ENCODE assay signal across 19 mouse cellular contexts in genomic region chr1:71919891-71920290, GRCm38 (mm10).
A peak's percentile ranks its signal among the peaks of the same experiment; 100 is the strongest.
DNase-seq lines count a peak whose midpoint lies in the region.
"Had no signal": no experiment of that assay in that cellular context is flagged by ENCODE, and none has a peak within 500 bp of the region (broad histone marks: within the 10 kb centered on the region; RNA-seq: fewer than 3 reads in every experiment).

No protein-coding gene starts in this region.

- H3K27me3 ChIP-seq in limb, embryonic 10.5 days (ENCODE audit: low read depth, poor library complexity, severe bottlenecking) = no peaks in the 10 kb centered on the region
- H3K27me3 ChIP-seq: embryonic facial prominence, embryonic 13.5 days; embryonic facial prominence, embryonic 15.5 days; forebrain, embryonic 13.5 days; forebrain, embryonic 15.5 days had no signal

- intact Hi-C loops in gastrocnemius, postnatal 14 days (cut with DNase I; ENCODE audit: low total_unique reads) = no loop called here

- no peak overlapping the region for H3K27ac ChIP-seq in limb, embryonic 10.5 days
- H3K27ac ChIP-seq: embryonic facial prominence, embryonic 13.5 days; embryonic facial prominence, embryonic 15.5 days; forebrain, embryonic 13.5 days; forebrain, embryonic 15.5 days had no signal

- H3K4me1 ChIP-seq in limb, embryonic 10.5 days = no peaks in the 10 kb centered on the region
- H3K4me1 ChIP-seq: embryonic facial prominence, embryonic 13.5 days; embryonic facial prominence, embryonic 15.5 days; forebrain, embryonic 13.5 days; forebrain, embryonic 15.5 days had no signal

- no peak overlapping the region for H3K4me3 ChIP-seq in limb, embryonic 10.5 days
- H3K4me3 ChIP-seq: embryonic facial prominence, embryonic 13.5 days; embryonic facial prominence, embryonic 15.5 days; forebrain, embryonic 13.5 days; forebrain, embryonic 15.5 days had no signal

- H3K36me3 ChIP-seq in limb, embryonic 10.5 days = no peaks in the 10 kb centered on the region
- H3K36me3 ChIP-seq: embryonic facial prominence, embryonic 13.5 days; embryonic facial prominence, embryonic 15.5 days; forebrain, embryonic 15.5 days had no signal

- peak; percentile 82 for DNase-seq in 3T3-L1 (ENCODE audit: low read depth, low spot score)
- DNase-seq in NIH3T3 (ENCODE audit: low read depth) = peak; percentile 60
- DNase-seq in gastrocnemius, postnatal 14 days = no peak
- DNase-seq in spleen, adult 18-20 months = no peak
- DNase-seq in limb, embryonic 10.5 days (ENCODE audit: low spot score) = no peak
- DNase-seq: adrenal gland, adult 2 months; adrenal gland, postnatal 10 days; adrenal gland, postnatal 25 days; cerebellum, adult 11-12 months; cerebellum, adult 2 months; cerebellum, adult 9-10 months; cerebellum, postnatal 10 days; cerebellum, postnatal 25 days; embryo, embryonic 11 days; forebrain, postnatal 0 days had no signal

- WGBS in limb, embryonic 10.5 days = 91% methylated on average over 2 of the region's 2 CpGs

- no peaks in the 10 kb centered on the region for H3K9me3 ChIP-seq in limb, embryonic 10.5 days (replicated peaks)
- H3K9me3 ChIP-seq: embryonic facial prominence, embryonic 13.5 days; embryonic facial prominence, embryonic 15.5 days; forebrain, embryonic 13.5 days; forebrain, embryonic 15.5 days had no signal

Comparison
In these comparisons a context has a peak if more than half of its experiments do, and no peak if none do; other contexts are left out.
1. DNase-seq: peak in 3T3-L1 (single experiment) and NIH3T3 (single experiment); none in gastrocnemius, postnatal 14 days (single experiment), spleen, adult 18-20 months (0 of 2) and limb, embryonic 10.5 days (single experiment).